Mouse (Mus musculus) left cerebral cortex, adult 8-10 months (tissue): ENCODE results near the gene Nfe2l2. TPM values are rescaled to one million over a fixed set of nuclear protein-coding genes. Genes with fewer than 3 reads are reported as not detected.

ENCODE experiments used
- microRNA-seq, 2 experiments: library from miRNA; unstranded; fragments of <30 nt; microRNA quantifications; one replicate each; pipeline ENCODE4 v1.2.0; 2022
- total RNA-seq, 4 experiments: library from RNA; stranded (reverse); gene quantifications; 2 replicates each; pipeline ENCODE4 v1.2.4; 2022

Nfe2l2 gene
- total RNA-seq, 4 experiments from 2014 or later: 14.1 to 20.5 (median 17.9) TPM

Small RNA genes lying within 50 kb of the gene (microRNA-seq; reads per million reads assigned to microRNA genes)
- gene Gm24574: 0 reads per million in 2 experiments

Other genes with a start within 250 kb of the Nfe2l2 start
- gene Hnrnpa3, start 45.4 kb downstream of the Nfe2l2 start, total RNA-seq: 100 to 1,000 TPM; 254 to 299 (median 281) TPM
- 10 to 100 TPM; 32.0 to 42.5 (median 34.6) TPM for gene Agps, start 127.5 kb upstream of the Nfe2l2 start, total RNA-seq
- gene Ttc30b, start 233.9 kb upstream of the Nfe2l2 start, total RNA-seq: 10 to 100 TPM; 12.4 to 14.1 (median 13.8) TPM